12 mouse cellular contexts compared by ENCODE assay signal in the genomic region with DNA sequence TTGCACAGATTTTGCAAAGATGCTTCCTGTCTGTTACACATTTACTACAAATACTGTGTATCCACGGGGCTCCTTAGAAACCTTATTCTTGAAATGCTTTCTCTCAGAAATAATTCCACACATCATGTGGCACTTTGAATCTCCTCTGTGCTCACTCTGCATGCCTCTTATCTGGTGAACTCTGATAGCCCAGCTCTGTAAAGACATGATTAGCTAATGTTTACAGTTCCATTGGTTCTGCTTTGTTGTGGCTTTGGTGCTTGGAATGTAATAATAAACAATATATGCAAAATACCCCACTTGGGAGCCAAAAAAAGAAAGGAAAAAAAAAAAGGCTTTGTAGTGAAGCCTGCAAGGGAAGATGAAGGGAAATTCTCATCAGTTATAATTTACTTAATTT.
"Had no signal": no experiment of that assay in that cellular context is flagged by ENCODE, and none has a peak within 500 bp of the region (broad histone marks: within the 10 kb centered on the region; RNA-seq: fewer than 3 reads in every experiment).

No protein-coding gene starts in this region.

- ATAC-seq: intestine, embryonic 16.5 days had no signal

- H3K4me2 ChIP-seq: kidney, embryonic 15.5 days; limb, embryonic 15.5 days; midbrain, embryonic 12.5 days had no signal

- DNase-seq: kidney, adult 2 months; kidney, postnatal 14 days; layer of hippocampus, postnatal 36 days; right cerebral cortex, postnatal 14 days; thymus, postnatal 36 days had no signal

- H3K9me3 ChIP-seq: kidney, embryonic 15.5 days; limb, embryonic 15.5 days; midbrain, embryonic 12.5 days had no signal

- H3K9ac ChIP-seq: kidney, embryonic 15.5 days; limb, embryonic 15.5 days; liver, embryonic 14.5 days; midbrain, embryonic 12.5 days had no signal

- H3K27ac ChIP-seq: kidney, embryonic 15.5 days; liver, embryonic 14.5 days; macrophage; midbrain, embryonic 12.5 days had no signal

- H3K36me3 ChIP-seq: kidney, embryonic 15.5 days; limb, embryonic 15.5 days; midbrain, embryonic 12.5 days had no signal

- H3K4me3 ChIP-seq: kidney, embryonic 15.5 days; limb, embryonic 15.5 days; megakaryocyte, embryonic 14.5 days; midbrain, embryonic 12.5 days had no signal

- H3K27me3 ChIP-seq: kidney, embryonic 15.5 days; limb, embryonic 15.5 days; midbrain, embryonic 12.5 days had no signal
